Mouse (Mus musculus): ENCODE measurements at regions not wholly inside any gene's neighbourhood (a gene's known extent, or its start where the extent isn't known, plus 50 kb on each side); places are given as distances from the start of the nearest gene placed in this dataset.

DNA sequence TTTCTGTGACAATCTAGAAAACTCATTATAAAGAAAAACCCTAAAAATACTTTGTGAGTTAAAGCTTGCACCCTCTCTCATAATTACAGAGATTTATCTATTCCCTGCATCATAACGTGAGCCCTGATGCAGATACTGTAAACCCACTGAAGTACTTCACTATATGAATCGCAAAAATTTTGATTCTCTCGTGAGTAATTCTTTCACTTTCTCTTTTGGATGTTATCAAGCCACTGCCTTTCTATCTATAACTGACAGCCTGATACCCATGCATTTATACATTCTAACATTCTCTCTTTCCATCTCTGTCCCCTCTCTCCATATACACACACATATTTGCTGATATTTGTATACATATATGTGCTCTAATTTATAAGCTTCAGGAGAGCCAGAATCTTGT, 264.1 kb upstream of the Gm765 start:
- no peak for DNase-seq

DNA sequence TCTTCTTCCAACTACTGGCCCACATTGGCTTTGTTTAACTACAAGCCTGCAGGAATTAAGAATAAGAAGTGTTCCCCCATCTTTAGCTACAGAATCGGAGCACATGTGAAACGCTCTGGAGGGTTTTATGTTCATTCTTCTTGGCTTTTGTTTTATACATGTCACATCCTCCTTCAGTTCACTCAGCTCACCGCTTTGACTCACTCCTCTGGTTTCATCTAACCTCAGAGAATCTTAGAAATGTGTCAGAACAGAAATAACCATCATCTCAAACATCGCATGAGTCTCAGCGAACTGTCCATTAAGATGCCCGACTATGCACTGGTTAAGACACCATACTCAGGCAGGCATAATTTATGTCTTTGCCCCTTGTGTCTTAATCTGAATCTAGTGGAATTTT, 255.1 kb upstream of the Gm765 start:
- no peak for DNase-seq

DNA sequence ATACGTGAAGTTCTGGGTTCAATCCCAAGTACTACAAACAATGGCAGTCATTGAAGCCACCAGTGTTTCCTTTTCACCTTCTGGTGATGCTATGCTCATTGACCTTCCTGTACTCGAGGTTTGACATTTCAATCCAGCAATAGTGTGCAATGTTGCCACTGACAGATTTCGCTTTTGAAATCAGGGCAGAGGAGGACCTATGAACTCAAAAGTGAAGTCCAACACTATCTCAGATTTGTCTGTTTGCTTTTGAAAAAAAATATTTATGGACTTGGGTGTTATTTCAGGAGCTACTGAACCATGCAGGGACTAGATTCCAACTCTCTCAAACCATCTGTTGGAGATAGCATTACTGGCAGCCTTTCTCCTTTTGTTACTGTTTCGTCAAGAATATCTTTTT, 248.4 kb upstream of the Gm765 start:
- DNase-seq = no peak

DNA sequence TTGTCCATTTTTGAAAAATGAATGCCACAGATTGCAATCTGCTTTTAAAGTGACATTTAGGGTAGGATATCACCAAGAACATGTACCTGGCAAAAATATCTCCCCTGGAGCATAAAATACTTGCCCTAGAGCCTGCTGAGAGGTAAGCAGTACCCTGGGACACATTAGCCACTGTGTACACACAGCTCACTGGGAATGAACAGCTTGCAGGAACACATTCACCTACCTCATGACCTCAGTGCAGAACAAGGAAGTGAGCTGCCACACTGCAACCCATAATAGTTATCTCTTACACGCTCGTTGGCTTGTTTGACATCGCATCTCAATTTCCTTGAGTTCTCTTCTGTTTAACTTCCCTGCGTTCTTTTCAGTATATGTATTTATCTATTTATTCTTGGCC, 246.4 kb upstream of the Gm765 start:
- no peak for DNase-seq

DNA sequence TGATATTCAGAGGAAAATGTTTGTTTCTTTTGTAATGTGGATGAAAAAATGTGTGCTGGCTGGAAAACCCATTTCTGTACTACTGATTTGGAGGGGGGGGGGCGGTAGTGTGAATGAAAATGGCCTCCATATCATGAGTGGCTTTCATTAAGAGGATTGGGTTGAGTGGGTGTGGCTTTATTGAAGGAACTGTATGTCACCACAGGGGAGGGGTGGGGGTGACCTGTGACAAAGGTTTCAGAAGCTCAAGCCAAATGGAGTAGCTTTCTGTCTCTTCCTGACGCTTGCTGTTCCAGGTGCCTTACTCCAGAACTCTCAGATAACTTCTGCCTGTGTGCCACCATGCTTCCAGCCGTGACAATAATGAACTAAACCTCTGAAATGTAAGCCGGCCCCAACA, 242.0 kb upstream of the Gm765 start:
- no peak for DNase-seq

DNA sequence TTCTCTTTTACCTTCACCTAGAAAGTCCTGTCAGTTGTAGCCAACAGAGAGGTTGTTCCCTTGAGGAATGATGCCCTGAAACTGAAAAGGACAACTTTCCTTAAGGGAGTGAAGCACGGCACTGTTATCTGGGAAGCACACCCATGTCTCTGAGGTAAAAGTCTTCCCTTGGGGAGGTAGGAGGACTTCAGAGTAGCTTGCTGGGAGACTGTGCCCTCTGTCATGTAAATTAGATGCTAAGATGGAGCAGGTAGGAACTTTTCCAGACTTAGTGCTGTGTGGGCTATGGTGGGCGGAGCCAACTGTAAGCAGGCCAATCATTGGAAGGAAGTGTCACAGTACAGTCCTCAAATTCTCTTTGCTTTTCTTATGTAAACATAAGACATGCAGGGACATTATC, 240.3 kb upstream of the Gm765 start:
- no peak for DNase-seq

DNA sequence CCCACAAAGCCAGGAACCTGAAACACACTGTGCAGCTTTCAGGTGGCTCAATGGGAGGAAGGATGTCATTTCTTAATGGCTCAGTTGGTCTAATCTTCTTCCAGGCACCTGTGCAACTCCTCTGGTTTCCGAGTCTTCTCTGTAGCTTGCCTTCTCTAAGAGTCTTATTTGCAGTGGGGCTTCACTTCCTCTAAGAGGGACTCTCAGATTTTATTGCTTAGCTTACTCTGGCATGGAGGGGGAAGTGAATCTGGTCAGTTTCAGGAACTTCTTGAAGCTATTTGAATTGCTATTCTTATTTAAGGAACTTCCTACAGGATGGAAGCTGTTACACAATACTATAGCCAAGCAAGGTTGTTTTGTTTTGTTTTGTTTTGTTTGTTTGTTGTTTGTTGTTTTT, 232.7 kb upstream of the Gm765 start:
- DNase-seq = no peak

DNA sequence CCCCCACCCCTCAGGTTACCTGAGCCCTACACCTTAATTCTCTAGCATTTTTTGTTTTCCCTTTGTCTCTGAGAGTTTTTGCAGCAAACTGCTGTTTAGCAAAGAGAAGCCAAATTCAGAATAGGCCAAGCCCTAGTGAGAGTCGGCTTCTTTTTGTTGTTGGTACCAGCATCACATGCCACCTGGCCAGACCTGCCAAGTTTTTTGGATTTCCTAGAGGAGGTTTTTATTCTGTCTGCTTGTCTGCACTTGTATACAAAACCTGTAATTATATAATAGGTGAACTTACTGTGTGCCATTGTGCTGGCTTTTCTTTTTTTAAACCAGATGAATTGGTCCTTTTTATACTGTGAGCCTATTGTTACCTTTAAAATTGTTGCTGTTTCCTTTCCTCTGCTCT, 213.1 kb upstream of the Gm765 start:
- no peak for DNase-seq

DNA sequence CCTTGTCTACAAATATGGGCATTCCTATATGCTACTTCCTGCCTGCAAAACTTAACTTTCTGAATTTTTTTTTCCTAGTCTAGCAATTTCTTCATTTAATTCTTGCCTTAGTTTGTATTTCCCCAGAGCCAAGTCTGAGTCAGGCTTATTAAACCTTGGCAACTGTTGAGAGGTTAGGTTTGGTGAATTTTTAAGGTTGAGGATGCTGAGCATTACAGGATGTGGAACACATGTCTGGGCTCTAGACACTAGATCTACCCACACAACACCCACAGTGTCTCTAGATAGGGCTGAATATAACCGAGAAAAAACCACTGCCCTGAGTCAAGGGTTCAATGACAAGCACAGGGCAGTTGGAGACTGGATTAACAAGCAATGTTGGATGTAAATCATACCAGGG, 211.4 kb upstream of the Gm765 start:
- no peak for DNase-seq

DNA sequence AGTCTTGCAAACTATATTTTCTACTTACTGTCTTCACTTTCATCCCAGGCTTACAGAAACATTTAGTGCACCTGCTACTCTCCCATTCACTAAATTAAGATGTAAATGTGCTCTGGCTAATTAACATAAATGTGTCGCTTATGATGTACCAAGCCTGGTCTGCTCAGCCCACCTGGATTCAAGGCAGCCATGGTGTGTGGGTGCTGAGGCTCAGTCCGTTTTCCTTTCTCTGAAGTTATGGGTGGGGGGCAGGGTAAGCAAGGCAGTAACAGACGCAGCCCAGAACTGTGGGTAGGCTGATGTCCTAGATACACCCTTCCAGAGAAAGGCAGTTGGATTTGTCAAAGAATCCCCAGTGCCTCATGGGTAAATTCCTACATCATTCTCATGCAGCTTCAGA, 209.2 kb upstream of the Gm765 start:
- DNase-seq = no peak

DNA sequence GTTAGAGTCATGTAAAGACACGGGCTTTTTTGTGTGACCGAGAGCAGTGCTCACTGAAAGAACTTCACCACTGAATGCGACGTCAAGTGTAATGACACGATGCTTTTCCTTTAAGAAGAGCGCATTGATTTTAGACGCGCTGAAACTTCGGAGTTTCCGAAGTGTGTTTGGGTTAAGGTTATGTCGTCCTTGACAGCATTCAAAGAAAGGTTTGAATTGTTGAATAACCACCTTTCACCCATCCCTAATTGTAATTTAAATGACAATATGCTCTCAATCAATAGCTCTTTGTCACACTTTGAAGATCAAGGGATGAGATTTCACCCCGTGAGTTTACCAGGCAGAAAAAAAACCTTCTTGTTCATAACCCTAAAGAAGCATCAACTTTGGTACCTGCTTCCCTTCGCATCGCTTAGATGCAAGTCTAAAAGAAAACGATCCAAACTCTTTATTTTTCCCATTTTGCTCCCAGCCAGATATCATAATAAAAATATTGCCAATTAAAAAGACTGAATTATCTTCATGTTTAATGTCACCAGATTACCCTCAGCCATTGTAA, 184.4 kb upstream of the Gm765 start:
- DNase-seq = no peak

DNA sequence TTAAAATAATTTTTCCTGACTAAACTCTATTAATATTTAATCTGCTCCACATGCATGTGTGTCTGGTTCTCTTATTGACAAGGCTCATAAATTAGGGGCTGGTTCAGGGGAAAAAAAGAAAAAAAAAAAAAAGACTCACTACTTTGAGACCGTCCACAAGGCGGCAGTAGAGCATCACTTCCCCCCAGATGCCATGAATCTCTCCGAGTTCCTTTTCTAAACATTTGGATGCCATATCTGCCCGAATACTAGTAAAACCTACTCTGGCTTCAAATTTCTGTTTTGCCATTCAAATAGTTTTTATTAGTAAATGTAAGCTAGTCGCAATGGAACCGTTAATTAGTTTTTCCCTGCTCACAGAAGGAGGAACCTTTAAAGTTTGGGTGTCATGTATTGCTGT, 182.7 kb upstream of the Gm765 start:
- peak; percentile 6 for DNase-seq

DNA sequence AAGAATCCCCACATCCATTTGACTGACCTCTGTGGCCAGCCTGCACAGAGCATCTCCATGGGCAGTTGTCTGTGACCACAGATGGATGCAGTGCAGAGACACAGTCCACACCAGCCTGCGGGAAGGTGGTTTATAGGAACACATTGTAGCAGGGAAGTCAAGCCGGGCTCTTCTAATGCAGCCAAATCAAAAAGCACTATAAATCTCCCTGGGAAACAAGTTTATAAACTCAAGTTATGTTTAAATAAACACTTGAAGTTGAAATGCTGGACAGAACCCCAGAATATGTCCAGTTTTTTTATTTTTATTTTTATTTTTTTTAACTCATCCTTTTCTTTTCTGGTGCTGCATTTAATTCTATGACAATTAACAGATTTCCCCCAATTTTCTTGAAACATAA, 182.1 kb upstream of the Gm765 start:
- no peak for DNase-seq

DNA sequence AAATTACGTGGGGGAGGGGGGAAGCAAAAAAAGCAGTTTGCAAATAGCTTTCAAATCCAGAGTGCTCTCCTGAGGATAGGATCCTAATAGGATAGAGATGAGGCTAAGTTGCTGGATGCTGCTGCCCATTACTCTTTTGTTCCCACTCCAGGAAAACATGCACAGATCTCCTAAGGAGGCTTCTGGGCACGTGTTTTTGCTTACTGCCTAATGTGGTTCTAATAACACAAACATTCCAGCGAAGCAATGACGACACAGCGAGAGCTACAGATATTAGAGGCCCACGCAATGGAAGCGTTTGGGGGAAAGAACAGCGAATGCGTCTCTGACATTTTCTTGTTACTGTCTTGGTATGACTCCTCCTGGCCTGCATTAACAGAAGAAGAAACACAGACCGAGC, 179.0 kb upstream of the Gm765 start:
- no peak for DNase-seq

DNA sequence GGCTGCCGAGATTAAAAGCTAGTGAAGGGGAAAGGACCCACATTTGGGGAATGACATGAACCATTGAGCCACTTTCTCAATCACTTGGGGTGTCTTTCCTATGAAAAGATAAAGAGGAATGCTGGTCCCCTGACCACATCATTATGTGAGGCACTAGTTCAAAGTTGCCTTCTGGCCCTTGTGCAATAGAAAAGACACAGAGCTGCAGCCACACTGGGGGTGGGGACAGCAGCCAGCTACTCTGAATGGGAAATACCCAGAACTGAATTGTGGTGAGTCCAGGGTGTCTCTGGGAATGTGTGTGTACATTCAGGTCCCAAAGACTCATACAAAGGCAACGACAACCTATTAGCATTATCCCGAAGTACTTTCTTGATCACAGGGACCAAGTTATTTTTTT, 172.3 kb upstream of the Gm765 start:
- no peak for DNase-seq

DNA sequence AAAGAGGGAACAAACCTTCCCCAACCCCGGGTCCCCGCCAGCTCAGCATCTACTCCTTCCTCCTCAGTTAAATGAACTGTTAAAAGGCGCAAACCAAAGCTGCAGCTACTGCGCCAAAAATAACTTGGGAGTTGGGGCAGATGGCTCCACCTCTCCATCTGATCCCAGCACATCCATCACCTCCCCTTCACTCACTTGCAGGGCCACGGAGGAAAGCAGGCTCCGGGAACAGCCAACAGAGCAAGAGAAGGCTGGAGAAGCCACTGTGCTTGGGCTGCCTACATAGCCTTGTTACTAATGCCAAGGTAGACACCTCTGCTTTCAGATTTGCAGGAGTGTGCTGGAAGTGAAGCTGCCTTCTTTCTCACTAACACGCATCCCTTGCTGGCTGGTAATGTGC, 171.8 kb upstream of the Gm765 start:
- DNase-seq = no peak

DNA sequence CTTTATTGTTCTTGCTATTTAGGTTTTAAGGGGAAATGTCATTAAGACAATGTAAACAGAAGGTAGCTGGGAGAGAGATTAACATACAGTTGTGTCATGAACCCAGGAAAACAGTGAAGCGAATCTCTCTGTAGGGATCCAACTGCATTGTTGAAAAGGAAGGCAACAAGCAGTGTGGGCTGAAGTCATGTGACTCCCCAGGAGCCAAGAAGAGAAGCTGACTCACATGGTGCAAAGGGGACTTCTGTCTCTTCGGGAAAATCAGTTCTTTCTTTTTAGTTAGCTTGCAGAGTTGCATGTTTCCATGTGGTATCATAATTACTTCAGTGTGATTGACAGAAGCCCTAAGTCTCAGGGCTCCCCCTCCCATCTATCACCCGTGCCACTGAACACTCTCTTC, 170.7 kb upstream of the Gm765 start:
- DNase-seq = no peak

DNA sequence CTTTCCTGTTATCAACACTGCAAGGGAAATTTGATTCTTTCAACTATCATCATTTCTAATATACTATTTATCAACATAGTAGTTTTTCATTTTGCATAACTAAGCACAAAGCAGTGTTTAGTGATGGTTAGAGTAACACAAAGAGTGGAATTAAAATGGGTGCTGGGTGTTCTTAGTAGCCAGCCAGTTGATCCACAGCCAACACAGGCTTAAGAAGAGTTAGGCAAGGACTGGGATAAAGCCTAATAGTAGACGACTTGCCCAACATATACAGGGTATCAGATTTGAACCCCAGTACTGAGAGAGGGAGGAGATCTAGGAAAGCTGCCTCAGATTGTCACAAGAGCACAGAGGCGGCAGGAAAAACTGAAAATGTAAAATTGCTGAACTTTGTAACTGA, 160.2 kb upstream of the Gm765 start:
- DNase-seq = no peak

DNA sequence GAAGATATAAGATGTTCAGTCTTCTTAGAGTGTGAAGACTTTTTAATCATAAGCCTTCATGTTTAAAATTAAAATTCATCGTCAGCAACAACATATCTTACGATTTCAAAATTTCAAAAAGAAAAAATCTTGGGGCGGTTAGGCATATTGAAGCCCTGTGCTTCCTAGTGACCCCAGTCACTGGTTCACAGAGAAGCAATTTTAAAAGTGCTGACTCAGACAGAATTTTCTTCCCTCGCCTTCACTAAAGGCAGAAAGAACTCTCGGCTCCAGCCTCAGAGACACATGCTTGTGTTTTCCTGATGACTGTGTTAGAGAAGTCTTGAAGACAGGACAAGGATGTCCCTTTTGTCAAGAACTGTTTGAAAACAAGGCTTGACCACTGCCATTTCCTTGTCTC, 157.2 kb upstream of the Gm765 start:
- DNase-seq = no peak

DNA sequence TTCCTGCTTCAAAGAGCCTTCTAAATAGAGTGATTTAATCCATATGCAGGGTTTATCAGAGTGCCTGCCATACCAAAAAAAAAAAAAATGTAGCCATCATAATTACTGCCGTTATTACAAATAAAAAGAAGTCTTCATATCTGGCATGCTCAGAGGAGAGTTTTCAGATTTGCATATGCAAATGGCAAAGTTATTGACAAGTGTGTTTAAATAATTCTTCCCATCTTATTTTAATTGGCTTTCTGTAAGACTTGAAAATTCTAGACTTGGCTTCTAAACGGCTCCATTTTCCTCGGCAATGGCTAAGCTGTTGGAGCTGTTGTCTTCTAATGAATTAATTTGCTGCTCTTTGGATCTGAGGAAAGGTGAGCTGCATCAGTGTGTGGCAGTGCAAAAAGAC, 144.1 kb upstream of the Gm765 start:
- no peak for DNase-seq

DNA sequence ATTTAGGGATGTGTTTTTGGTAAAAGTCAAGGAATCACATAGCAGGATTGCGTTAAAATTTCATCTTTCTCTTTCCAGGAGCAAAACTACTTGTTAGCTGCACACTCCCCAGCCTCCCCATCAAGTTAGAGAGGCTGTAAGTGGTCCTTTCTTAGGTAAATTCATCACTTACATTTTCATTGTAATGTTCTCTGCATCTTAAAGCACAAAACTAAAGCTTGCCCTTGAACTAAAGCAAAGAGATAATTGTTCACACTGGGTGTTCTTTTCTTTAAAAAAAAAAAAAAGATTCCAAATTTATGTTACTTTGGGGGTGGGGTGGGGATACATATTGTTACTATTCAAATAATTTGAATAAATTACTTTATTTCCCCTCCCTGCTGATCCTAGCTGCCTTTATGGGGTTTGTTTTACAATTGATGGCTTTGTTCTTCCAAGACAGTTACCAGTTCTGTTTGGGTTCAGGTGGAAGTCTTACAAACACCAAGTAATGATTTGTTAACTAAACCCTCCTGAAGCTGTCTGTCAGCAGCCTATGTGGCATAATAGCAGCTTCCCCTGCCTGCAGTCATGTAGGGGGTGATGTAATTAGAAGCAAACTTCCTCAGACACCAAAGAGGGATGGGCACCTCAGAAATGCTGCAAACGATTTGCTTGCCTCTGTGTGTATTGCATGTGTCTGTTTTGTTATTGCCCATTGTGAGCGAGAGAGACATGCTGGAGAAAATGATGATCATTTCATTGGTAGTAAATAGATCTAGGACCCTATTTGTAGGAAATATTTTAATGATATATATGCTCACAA, 141.0 kb upstream of the Gm765 start:
- DNase-seq = no peak

DNA sequence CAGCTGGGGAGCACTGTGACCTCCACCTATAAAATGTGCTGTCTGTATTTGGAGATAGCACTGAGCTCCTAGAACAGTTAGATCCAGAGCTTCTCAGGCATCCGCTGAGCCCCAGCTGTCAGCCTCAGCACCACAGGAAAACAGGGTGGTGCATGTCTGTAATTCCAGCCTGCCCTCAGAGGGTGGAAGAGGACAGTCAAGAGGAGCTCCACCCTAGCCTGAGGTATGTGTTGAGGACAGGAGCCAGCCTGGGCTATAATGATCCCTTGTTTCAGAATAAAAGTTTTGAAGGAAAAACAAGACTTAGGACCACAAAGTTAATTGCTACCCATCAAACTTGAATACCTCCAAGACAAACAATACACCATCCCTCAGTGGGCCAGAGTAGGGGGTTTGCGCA, 139.8 kb upstream of the Gm765 start:
- DNase-seq = no peak

DNA sequence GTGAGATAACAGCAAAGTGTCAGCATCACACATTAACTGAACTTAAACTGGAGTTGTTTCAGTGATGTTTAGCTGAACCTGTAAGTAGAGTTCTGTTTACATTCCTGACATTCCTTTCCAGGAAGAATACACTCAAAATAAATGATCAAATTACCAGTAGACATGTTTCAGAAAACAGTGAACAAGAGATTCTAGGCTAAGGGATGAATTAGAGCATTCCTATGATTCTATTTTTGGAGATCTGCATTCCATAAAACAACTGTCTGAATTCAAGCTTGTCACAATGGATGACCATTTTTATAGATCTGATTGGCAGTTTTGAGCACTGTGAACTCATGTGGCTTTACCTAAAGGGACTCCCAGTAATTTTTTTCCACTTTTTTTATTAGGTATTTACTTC, 125.0 kb upstream of the Gm765 start:
- DNase-seq = no peak

DNA sequence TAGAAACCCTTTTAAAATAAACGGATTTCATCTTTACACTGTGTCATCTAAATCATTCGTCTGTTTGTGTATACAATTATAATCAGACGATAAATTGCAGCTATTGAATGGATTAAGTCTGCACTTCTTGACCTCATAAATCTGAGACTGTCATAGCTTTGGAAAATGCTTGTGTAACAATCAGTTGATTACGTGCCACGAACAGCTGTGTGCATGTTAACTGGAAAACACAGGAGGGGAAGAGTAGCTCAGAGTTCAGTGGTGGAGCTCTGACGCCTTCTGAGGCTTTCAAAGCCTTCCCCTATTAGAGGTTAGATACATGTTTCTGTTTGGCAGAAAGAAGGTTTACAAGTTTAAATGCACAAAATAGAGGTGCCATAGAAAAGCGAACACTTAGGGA, 109.7 kb upstream of the Gm765 start:
- DNase-seq = no peak

DNA sequence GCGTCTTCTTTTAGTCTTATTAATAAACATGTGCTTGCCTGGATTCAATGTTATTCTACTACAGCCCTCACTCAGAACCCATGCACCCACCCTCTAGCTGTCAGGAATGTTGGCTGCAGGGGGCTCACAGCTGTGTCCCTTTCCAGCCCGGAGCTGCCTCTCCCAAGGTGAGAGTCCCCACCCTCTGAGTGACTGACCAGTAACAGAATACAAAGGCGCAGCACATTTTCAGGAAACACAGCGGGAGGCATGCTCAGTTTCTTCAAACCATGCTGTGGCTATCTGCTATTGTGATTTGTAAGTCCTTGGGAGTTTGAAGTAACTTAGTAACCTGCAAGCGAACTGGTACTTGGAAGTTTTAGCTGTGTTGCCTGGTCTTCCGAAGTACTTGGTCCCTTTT, 93.1 kb upstream of the Gm765 start:
- DNase-seq = no peak
